Mouse (Mus musculus): ENCODE measurements around the gene Fam172a.
"Not testable (repeated sequence)": the region's sequence is repeated elsewhere in the genome, so short reads cannot be mapped to it uniquely, and the experiment has no call there.

Gene Fam172a

GRCm38 (mm10) chr13:77701733-77702132, at the start of gene Fam172a:
Gene Fam172a (plus strand): TSS chr13:77702033.
- in situ Hi-C loops (cut with MboI, MseI): not testable (repeated sequence)

DNA sequence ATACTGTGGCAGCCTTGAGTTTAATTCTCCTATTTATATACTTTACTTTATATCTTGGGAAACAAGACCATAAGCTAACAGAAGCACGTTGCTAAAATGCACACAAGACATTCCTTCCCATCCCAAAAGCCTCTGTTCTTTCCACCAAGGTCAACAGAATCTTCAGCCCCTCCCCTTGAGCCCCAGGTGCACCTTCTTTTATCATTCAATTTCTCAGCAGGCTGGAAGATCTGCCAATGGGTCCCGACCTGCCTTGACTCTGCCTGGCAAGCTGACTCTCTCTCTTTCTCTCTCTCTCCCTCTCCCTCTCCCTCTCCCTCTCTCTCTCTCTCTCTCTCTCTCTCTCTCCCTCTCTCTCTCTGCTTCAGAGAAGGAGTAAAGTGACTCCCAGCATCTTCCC, 13.2 kb upstream of the Fam172a start:
- in situ Hi-C loops (cut with MboI, MseI): no loop called here

DNA sequence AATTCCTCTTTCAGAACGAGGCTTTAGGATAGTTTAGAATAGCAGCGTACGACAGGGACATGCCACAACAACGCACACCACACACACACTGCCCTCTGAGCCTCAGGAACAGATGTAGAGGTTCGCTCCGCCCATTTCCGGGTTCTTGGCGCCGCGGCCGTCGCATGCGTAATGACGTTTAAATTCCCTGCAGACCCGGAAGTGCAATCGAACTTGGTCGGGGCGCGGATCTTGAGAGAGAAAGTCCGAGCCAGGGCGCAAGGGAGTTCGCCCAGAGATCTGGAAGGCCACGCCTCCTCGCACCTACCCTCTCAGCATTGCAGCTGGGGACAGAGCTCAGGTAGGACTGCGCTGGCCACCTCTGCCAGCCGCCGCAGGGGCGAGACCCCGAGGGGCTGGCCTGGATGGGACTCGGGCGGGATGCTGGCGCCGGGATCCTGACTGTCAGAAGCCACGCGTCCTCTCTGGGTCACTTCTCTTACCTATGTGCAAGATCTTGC, 6.7 kb downstream of the Fam172a start:
- in situ Hi-C loops (cut with MboI, MseI): no loop called here

DNA sequence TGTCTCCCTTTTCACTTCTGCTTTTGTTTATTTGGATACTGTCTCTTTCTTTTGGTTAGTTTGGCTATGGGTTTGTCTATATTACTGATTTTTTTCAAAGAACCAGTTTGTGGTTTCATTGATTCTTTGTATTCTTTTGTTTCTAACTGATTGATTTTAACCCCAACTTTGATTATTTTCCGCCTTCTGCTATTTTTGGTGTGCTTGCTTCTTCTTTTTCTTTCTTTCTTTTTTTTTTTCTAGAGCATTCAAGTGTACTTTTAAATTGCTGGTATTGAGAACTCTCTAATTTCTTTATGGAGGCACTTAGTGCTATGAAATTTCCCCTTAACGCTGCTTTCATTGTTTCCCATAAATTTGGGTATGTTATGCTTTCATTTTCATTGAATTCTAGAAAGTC, 15.7 kb downstream of the Fam172a start:
- in situ Hi-C loops (cut with MboI, MseI): loop anchor here (10.0 kb wide), 1 partner anchor 487 kb away; no protein-coding TSS in a partner anchor

DNA sequence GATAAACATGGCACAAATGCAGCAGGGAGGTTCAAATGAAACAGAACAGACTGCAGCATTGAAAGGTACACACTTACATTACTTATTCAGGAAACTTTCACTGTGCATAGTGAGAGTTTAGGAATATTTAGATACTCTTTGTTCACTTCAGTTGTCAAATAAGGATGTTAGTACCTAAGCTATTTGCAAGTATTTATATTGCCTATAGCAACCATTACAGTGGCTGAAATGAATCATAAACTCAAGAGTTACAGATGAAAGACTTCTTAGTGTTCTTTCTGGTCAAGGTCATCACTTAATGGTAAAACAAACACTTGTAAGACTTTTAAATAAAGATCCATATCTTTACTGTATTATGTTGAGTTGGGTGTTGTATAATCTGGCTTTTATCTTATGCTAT, 41.0 kb downstream of the Fam172a start:
- in situ Hi-C loops (cut with MboI, MseI): no loop called here

GRCm38 (mm10) chr13:77777606-77778005, 75.8 kb downstream of the Fam172a start:
- in situ Hi-C loops (cut with MboI, MseI): loop anchor here (10.0 kb wide), 1 partner anchor 1763 kb away; the partner anchor contains the start of gene Rfesd

DNA sequence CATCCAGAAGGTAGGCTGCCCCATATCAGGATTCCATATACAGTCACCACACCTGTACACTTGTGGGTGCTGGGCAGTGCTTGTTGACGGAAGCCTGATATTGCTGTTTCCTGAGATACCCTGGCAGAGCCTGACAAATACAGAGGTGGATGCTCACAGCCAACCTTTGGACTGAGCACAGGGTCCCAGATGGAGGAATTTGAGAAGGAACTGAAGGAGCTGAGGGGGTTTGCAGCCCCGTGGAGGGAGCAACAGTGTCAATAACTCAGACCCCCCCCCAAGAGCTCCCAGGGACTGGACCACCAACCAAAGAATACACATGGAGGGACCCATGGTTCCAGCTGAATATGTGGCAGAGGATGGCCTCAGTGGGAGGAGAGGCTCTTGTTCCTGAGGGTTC, 105.5 kb downstream of the Fam172a start:
- in situ Hi-C loops (cut with MboI, MseI): not testable (repeated sequence)

DNA sequence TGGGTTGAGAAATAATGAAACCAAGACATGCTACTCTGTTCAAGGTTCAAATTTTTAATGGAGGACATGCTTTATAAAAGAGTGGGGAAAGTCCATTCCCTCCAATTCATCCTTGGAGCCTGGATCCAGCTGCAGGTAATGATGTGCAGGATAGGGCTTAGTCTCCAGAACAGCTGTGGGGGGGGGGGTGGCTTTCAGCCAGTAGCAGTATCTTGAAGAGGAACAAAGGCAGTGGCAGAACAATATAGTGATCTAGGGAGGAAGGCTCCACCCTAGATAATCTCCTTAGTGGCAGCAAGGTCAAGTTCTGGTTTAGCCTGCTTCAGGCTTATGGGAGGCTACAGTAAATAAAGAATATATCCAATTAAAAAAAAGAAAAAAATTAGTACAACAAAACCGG, 108.6 kb downstream of the Fam172a start:
- in situ Hi-C loops (cut with MboI, MseI): no loop called here

- in situ Hi-C loops (cut with MboI, MseI): no loop called here
Measured at GRCm38 (mm10) chr13:77826138-77826537, 124.3 kb downstream of the Fam172a start.

GRCm38 (mm10) chr13:77843017-77843654, 141.3 kb downstream of the Fam172a start:
- in situ Hi-C loops (cut with MboI, MseI): no loop called here

- in situ Hi-C loops (cut with MboI, MseI): no loop called here
Measured at GRCm38 (mm10) chr13:77848868-77849267, 147.0 kb downstream of the Fam172a start.

DNA sequence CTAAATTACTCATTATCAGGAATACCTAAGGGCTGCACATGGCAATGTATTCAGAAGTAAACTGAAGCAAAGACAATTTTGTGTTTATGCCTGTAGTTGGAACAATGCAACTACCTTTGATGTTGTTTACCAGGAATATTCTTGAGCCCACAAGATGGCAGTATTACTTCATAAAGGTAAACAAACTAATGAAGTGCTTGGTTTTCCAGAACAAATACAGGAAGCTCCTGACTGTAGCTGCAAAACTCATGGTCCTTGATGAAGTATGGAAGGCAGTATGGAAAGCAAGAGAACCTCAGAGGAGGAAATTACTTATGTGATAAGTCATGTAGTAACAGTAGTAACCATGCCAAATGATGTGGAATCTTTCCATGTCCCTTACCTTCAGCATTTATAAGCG, 163.0 kb downstream of the Fam172a start:
- in situ Hi-C loops (cut with MboI, MseI): no loop called here

DNA sequence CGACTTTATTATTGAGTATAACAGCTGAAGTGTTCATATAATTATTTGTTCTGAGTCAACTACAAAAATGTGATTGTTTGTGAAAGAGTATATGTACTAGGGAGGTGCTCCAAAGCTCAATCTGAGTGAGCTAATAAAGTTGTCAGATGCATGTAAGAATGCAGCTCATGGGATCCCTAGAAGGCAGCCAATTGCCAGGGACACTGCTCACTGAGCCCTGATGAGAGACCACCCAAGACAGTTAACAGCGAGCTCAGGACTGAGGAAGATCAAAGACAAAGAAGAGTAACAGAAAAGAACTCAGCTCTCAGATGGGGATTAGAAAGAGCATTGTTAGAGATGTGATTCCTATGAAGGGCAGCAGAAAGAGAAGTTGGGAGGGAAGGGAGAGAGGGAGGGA, 166.5 kb downstream of the Fam172a start:
- in situ Hi-C loops (cut with MboI, MseI): no loop called here

DNA sequence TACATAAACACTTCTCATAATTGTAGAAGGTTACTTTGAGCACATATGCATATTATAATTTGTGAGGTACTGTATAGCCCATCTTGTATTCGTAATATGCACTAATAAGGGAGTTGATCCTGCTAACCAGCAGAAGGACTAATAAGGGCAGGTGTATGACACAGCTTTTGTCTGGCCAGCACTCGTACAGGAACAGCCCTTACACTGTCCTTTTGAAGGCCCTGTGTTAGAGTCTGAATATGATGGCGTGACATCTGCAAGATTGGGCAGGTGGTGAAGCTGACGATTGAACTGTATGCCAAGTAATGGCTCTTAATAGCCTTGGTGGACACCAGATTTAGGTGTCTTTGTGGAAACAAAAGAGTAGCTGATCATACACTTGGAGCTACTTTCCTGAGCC, 176.3 kb downstream of the Fam172a start:
- in situ Hi-C loops (cut with MboI, MseI): no loop called here

- in situ Hi-C loops (cut with MboI, MseI): no loop called here
Measured at GRCm38 (mm10) chr13:77878545-77878944, 176.7 kb downstream of the Fam172a start.

DNA sequence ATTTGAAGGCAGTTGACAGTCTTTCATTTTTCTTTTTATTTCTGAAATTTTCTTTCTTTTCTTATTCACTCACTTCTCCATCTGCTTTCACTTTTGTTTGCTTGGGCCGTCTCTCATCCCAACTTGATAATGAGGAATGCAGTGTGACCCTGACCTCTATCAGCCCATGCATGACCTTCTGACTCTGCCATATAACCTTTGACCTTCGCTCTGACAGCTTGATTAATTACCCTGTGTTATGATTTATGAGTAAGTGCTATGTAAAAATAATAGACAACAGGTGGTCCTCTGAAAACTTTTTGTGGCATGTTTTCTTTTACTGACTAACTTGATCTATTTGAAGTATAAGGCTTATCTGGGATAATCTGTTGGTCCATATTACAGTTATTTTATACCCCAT, 195.8 kb downstream of the Fam172a start:
- in situ Hi-C loops (cut with MboI, MseI): no loop called here

GRCm38 (mm10) chr13:77898066-77898796, 196.4 kb downstream of the Fam172a start:
- in situ Hi-C loops (cut with MboI, MseI): no loop called here

- in situ Hi-C loops (cut with MboI, MseI): no loop called here
Measured at GRCm38 (mm10) chr13:77899725-77900124, 197.9 kb downstream of the Fam172a start.

- in situ Hi-C loops (cut with MboI, MseI): no loop called here
Measured at GRCm38 (mm10) chr13:77900843-77901242, 199.0 kb downstream of the Fam172a start.

- in situ Hi-C loops (cut with MboI, MseI): no loop called here
Measured at GRCm38 (mm10) chr13:77909184-77909583, 207.4 kb downstream of the Fam172a start.

- in situ Hi-C loops (cut with MboI, MseI): loop anchor here (5.0 kb wide), 1 partner anchor 1764 kb away; no protein-coding TSS in a partner anchor
Measured at GRCm38 (mm10) chr13:77922834-77923233, 221.0 kb downstream of the Fam172a start.

DNA sequence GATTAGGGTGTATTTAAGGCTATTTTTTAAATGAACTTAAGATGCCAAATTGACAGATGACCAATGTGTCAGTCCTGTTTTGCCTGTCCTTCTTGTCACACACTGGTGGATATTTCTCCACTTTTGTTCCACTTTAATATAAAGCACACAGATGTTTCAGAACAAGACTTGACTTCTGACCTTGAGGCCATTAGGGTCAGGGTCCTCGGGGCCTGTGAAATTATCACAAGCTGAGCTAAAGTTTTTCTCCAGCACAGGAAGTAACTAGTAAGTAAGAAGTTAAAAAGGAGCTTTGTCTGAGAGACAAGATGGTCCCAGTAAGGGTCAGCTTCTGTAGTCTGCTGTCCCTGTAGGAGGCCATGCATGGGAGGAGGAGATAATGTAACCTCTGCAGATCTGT, 255.8 kb downstream of the Fam172a start:
- in situ Hi-C loops (cut with MboI, MseI): no loop called here

Data from T-helper 1 cell (primary cell).